Mouse (Mus musculus) kidney, embryonic 16.5 days (tissue): Measurements from ENCODE around the gene Egr4. TPM values are rescaled to one million over a fixed set of nuclear protein-coding genes. Genes with fewer than 3 reads are reported as not detected.

ENCODE experiments used
- polyA plus RNA-seq: library from polyadenylated mRNA; unstranded; fragments of >200 nt; fragmentation: Nextera tagmentation; extraction: Ambion mirVana; gene quantifications from 2 replicates; pipeline ENCODE4 v1.2.1, GENCODE M21; 2015

The Egr4 gene
- polyA plus RNA-seq, 1 experiment from 2014 or later, result 0.07 TPM

Other genes with a start within 250 kb of the Egr4 start
- 9.2 and 13.8 TPM in 2 replicates for gene Sfxn5, start 180.2 kb downstream of the Egr4 start, polyA plus RNA-seq
- 16.5 and 18.9 TPM in 2 replicates for gene Rab11fip5, start 139.0 kb downstream of the Egr4 start, polyA plus RNA-seq
- gene Noto, start 89.7 kb downstream of the Egr4 start, polyA plus RNA-seq, result not detected in 2 replicates
- gene Smyd5, start 81.6 kb downstream of the Egr4 start, polyA plus RNA-seq, result 74.4 and 77.0 TPM in 2 replicates
- gene Cct7, start 62.1 kb downstream of the Egr4 start, polyA plus RNA-seq, result 555 and 583 TPM in 2 replicates
- 37.6 and 39.1 TPM in 2 replicates for gene Pradc1, start 61.6 kb downstream of the Egr4 start, polyA plus RNA-seq
- 0.08 and 0.09 TPM in 2 replicates for gene Fbxo41, start 10.6 kb downstream of the Egr4 start, polyA plus RNA-seq
- gene Alms1, start 73.9 kb upstream of the Egr4 start, polyA plus RNA-seq, result 3.8 and 5.7 TPM in 2 replicates
- gene Nat8f7, start 199.6 kb upstream of the Egr4 start, polyA plus RNA-seq, result not detected in 2 replicates